Mouse (Mus musculus): ENCODE results near the gene Arhgap25. TPM values are rescaled to one million over a fixed set of nuclear protein-coding genes. Genes with fewer than 3 reads are reported as not detected.
"Not testable (repeated sequence)": the region's sequence is repeated elsewhere in the genome, so short reads cannot be mapped to it uniquely, and the experiment has no call there.

Gene Arhgap25
- 3.3 and 5.1 TPM in 2 replicates for polyA plus RNA-seq (2014; fragmentation: Nextera tagmentation; extraction: Ambion mirVana)

DNA sequence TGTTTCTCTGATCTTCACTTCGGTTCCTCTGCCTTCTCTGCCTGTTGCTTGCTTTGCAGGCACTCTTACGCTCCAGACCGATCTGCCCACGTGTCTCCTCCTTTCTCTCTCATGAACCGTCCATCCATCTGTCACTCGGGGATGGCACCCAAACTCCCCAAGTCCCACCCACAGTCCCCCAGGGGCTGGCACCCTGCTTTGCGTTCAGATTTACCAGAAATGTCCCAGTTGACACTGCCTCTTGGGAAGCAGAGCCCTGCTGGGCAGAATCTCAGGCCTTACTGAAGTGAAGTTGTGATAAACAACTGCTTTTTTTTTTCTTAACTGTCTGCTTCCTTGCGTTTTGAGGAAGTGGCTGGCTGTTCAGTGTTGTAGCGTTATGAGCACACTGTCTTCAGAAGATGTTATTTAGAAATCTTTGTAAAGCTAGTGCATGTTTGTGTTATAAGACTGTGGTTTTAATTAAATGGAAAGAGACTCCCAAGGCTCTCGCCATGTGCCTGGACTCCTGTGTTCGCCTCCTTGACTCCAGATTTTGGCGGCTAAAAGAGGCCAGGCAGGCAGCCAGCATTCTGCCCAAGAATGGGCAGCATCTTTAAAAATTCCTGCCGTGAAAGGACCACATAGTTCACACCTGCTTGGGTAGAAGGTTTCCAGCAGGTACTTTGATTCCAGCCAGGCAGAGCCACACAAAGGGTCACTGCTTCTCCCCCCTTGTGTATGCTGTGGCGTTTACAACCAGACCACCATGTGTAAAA, at the start of gene Arhgap25:
Gene Arhgap25, minus strand, starts transcription at position 307 of the 758 bp plus-strand sequence.
- Histone ChIP-seq H3K36me3 (ENCODE audit: control insufficient read depth, insufficient read depth, low read length) (no peaks in the 10 kb centered on the region), H3K4me3 (ENCODE audit: low read length) (no peak within 1 kb of the TSS), H3K9me3 (ENCODE audit: control insufficient read depth, low read length) (no peaks in the 10 kb centered on the region), H3K4me2 (replicated peaks; ENCODE audit: low read depth, low read length) (no peak within 1 kb of the TSS), H3K4me1 (ENCODE audit: control insufficient read depth, insufficient read depth, low read length) (no peaks in the 10 kb centered on the region), H3K27ac (ENCODE audit: low read depth, low read length) (no peak within 1 kb of the TSS), H3K27me3 (ENCODE audit: control insufficient read depth, insufficient read depth, low read length) (no peaks in the 10 kb centered on the region), H3K9ac (ENCODE audit: low read depth, low read length) (no peak within 1 kb of the TSS)
- 69% methylated on average over 14 of the region's 14 CpGs for WGBS
- ATAC-seq (ENCODE audit: low FRiP score, low TSS enrichment), result no peak

DNA sequence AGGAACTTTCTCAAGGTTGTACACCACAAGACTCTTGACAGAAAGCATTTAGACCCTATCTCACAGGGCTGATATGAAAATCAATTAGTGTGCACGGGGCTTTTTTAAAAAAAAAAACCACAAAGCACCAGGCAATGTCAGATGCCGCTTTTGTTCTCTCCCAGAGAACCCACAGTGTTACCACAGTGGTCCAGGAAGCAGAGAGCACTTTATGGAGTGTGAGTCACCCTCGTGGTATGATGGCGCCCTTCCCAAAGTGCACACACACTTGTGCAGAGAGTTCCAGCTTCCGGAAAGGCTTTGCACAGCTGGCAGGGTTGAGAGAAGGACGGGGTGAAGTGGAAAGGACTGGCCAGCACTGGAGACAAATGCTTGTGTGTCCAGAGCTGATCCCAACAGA, 49.4 kb upstream of the Arhgap25 start:
- no peak for ATAC-seq (ENCODE audit: low FRiP score, low TSS enrichment)
- no peaks in the 10 kb centered on the region for H3K36me3 ChIP-seq (ENCODE audit: control insufficient read depth, insufficient read depth, low read length)
- H3K9me3 ChIP-seq (ENCODE audit: control insufficient read depth, low read length), result no peaks in the 10 kb centered on the region
- no peak overlapping the region for H3K4me2 ChIP-seq (replicated peaks; ENCODE audit: low read depth, low read length)
- no peak overlapping the region for H3K9ac ChIP-seq (ENCODE audit: low read depth, low read length)
- H3K4me1 ChIP-seq (ENCODE audit: control insufficient read depth, insufficient read depth, low read length), result no peaks in the 10 kb centered on the region; the same call in 1 of the 2 replicates
- no peak overlapping the region for H3K4me3 ChIP-seq (ENCODE audit: low read length)
- no peaks in the 10 kb centered on the region for H3K27me3 ChIP-seq (ENCODE audit: control insufficient read depth, insufficient read depth, low read length)
- 68% methylated on average over 6 of the region's 6 CpGs for WGBS
- H3K27ac ChIP-seq (ENCODE audit: low read depth, low read length), result no peak overlapping the region

DNA sequence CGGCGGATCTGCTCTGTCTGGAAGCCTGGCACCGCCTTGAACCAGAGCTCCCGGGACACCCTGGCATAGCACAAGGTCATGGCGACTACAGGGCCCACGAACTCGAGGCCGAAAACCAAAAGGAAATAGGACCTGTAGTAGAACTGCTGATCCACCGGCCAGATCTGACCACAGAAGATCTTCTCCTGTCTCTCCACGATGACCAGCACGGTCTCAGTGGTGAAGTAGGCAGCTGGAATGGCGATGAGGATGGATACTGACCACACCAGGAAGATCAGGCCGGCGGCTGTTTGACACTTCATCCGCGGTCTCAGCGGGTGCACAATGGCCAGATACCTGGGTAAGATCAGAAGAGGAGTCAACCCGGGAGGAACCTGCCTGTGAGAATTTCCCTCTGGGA, 48.5 kb upstream of the Arhgap25 start:
- Histone ChIP-seq H3K9me3 (ENCODE audit: control insufficient read depth, low read length) (no peaks in the 10 kb centered on the region), H3K27me3 (ENCODE audit: control insufficient read depth, insufficient read depth, low read length) (no peaks in the 10 kb centered on the region), H3K9ac (ENCODE audit: low read depth, low read length) (no peak overlapping the region), H3K4me3 (ENCODE audit: low read length) (no peak overlapping the region), H3K4me1 (ENCODE audit: control insufficient read depth, insufficient read depth, low read length) (peaks cover 4% of the 10 kb centered on the region; the same call in 1 of the 2 replicates), H3K36me3 (ENCODE audit: control insufficient read depth, insufficient read depth, low read length) (no peaks in the 10 kb centered on the region), H3K27ac (ENCODE audit: low read depth, low read length) (no peak overlapping the region), H3K4me2 (replicated peaks; ENCODE audit: low read depth, low read length) (no peak overlapping the region)
- 91% methylated on average over 18 of the region's 18 CpGs for WGBS
- no peak for ATAC-seq (ENCODE audit: low FRiP score, low TSS enrichment)

DNA sequence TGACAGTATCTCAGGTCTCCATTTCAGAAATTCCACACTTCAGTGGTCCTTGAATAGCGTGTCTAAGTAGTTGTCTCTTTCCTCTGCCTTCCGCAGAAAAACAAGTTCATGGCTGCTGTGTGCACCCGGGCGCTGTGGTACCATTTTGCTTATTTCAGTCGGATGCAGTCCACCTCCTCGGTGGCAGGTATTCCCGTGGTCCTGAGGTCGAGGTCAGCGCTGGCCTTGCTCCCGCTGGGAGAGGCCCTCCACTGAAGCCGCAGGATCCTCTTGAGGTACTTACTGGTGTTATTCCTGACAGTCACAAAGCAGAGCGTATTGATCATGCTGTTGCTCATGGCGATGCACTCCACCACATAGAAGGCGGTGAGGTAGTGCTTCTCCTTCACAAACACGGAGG, 48.0 kb upstream of the Arhgap25 start:
- WGBS, result 75% methylated on average over 15 of the region's 15 CpGs
- no peak for ATAC-seq (ENCODE audit: low FRiP score, low TSS enrichment)
- Histone ChIP-seq H3K9me3 (ENCODE audit: control insufficient read depth, low read length) (no peaks in the 10 kb centered on the region), H3K27me3 (ENCODE audit: control insufficient read depth, insufficient read depth, low read length) (no peaks in the 10 kb centered on the region), H3K4me3 (ENCODE audit: low read length) (no peak overlapping the region), H3K4me1 (ENCODE audit: control insufficient read depth, insufficient read depth, low read length) (peaks cover 6% of the 10 kb centered on the region; the same call in 1 of the 2 replicates), H3K9ac (ENCODE audit: low read depth, low read length) (no peak overlapping the region), H3K27ac (ENCODE audit: low read depth, low read length) (no peak overlapping the region), H3K4me2 (replicated peaks; ENCODE audit: low read depth, low read length) (no peak overlapping the region), H3K36me3 (ENCODE audit: control insufficient read depth, insufficient read depth, low read length) (no peaks in the 10 kb centered on the region)

DNA sequence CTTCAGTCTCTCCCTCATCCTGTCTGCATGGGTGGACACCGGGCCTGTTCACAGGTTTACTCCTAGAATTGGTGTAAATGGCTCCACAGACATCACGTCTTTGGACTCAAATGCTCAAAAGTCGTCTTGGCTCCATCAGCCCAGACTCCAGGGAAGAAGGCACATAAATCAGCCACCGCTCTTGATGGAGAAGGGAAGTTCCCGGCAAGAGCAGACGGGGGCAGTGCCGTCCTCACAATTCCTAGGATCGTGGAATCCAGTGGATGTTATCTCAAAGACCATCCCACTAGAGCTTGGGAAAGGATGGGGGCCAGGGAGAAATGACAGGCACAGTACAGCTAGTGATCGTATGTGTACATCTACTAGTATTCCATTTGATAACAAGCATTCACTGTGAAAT, 45.2 kb upstream of the Arhgap25 start:
- Histone ChIP-seq H3K9ac (ENCODE audit: low read depth, low read length) (no peak overlapping the region), H3K27ac (ENCODE audit: low read depth, low read length) (no peak overlapping the region), H3K36me3 (ENCODE audit: control insufficient read depth, insufficient read depth, low read length) (no peaks in the 10 kb centered on the region), H3K4me1 (ENCODE audit: control insufficient read depth, insufficient read depth, low read length) (peaks cover 6% of the 10 kb centered on the region; the same call in 1 of the 2 replicates), H3K4me3 (ENCODE audit: low read length) (no peak overlapping the region), H3K27me3 (ENCODE audit: control insufficient read depth, insufficient read depth, low read length) (no peaks in the 10 kb centered on the region), H3K4me2 (replicated peaks; ENCODE audit: low read depth, low read length) (no peak overlapping the region), H3K9me3 (ENCODE audit: control insufficient read depth, low read length) (no peaks in the 10 kb centered on the region)
- no peak for ATAC-seq (ENCODE audit: low FRiP score, low TSS enrichment)
- WGBS, result 23% methylated on average over 9 of the region's 9 CpGs

DNA sequence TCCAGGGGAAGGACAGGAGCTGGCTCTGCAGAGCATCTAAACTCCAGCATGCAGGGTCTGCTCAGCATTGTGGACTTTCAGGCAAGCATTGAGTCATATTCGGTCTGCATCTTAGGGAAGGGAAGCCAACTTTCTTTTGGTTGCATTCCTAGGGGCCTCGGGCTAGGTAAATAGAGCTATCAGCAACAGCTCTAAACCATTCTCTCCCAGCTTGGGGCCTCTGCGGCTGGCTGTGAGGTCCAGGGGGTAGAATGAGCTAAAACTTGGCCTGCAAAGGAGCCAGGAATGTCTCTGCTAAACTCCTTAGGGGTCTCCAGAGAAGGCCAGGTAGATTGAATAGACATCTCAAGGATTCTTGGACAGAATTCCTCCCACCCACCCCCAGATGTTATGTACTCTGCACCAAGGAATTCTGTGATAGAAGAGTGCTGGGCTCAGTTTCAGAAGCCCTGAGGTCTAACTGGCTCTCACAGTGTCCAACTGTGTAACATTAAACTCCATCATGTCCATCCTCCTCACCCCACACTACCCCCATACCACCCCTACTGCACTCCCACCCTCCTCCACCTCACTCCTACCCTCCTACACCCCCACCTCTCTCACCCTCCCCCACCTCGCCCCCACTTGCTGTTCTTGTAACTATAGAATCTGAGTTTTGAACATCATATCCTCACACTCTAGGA, 43.7 kb upstream of the Arhgap25 start:
- H3K4me1 ChIP-seq (ENCODE audit: control insufficient read depth, insufficient read depth, low read length), result peaks cover 6% of the 10 kb centered on the region; the same call in 1 of the 2 replicates
- peak overlapping the region; percentile 59; the same call in 1 of the 2 replicates for H3K27ac ChIP-seq (ENCODE audit: low read depth, low read length)
- no peaks in the 10 kb centered on the region for H3K27me3 ChIP-seq (ENCODE audit: control insufficient read depth, insufficient read depth, low read length)
- no peak overlapping the region for H3K4me3 ChIP-seq (ENCODE audit: low read length)
- WGBS, result 20% methylated on average over 4 of the region's 4 CpGs
- H3K4me2 ChIP-seq (replicated peaks; ENCODE audit: low read depth, low read length), result no peak overlapping the region
- peak; percentile 58 for ATAC-seq (ENCODE audit: low FRiP score, low TSS enrichment)
- H3K9ac ChIP-seq (ENCODE audit: low read depth, low read length), result no peak overlapping the region
- H3K36me3 ChIP-seq (ENCODE audit: control insufficient read depth, insufficient read depth, low read length), result no peaks in the 10 kb centered on the region
- no peaks in the 10 kb centered on the region for H3K9me3 ChIP-seq (ENCODE audit: control insufficient read depth, low read length)

DNA sequence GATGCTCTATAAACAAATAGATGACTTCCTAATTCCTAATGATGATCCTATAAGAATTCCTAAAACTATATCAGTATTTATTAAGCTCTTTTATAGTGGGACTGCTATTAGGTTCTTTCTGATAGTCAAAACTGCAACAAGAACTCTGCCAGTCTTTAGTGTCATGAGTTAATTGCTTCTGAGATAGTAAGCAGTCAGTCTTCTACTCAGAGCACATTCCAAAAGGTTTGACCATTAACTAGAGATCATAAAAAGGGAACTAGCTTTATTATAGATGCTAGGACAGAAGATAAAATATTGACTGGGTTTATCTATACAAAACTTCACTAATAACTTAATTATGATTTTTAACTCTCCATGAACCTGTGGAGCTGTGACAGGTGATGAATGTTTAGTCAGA, 38.8 kb upstream of the Arhgap25 start:
- H3K27ac ChIP-seq (ENCODE audit: low read depth, low read length); H3K36me3 ChIP-seq (ENCODE audit: control insufficient read depth, insufficient read depth, low read length); H3K9me3 ChIP-seq (ENCODE audit: control insufficient read depth, low read length); H3K4me2 ChIP-seq (replicated peaks; ENCODE audit: low read depth, low read length); H3K9ac ChIP-seq (ENCODE audit: low read depth, low read length); H3K27me3 ChIP-seq (ENCODE audit: control insufficient read depth, insufficient read depth, low read length); ATAC-seq (ENCODE audit: low FRiP score, low TSS enrichment); H3K4me3 ChIP-seq (ENCODE audit: low read length): not testable (repeated sequence)
- H3K4me1 ChIP-seq (ENCODE audit: control insufficient read depth, insufficient read depth, low read length), result peaks cover 11% of the 10 kb centered on the region; the same call in 1 of the 2 replicates

DNA sequence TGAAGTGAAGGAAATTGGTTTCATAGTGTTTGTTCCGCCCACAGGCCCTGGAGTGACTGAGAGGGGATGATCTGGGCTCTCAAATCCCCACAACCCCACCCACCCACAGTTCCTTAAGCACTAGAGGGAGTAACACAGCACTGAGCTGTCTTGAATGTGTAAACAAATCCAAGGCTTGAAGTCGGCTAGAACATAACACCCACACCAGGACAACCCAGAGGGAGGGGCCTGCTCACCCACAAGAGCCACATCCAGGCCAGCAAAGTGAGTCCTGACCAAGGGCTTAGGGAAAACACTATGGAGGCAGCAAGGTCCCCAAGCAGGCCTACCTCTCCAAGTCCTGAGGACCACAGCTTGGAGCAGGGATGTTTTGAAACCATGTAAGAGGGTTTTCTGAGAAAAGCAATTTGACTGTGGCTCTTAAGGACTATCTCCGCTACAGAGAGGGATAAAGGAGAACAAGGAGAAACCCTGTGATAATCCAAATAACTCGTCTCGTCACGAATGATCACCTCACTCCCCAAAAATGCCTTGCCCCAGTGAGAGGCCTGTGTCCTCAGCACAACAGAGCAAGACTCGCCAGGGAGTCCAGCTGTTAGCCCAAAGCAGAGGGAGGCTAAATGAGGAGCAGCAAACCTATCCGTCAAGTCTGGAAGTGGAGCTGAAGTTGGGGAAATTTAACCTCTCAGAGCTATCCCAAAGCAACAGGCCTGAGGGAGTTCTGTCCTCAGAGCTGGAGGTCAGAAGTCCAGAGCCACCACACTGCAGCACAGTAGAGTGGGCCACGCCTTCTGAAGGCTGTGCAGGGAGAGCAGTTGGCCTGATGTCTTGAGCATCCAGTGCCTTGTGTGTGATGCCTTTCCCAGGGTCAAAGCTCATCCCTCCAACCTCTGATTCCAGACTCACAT, 34.9 kb upstream of the Arhgap25 start:
- Histone ChIP-seq H3K4me1 (ENCODE audit: control insufficient read depth, insufficient read depth, low read length) (peaks cover 6% of the 10 kb centered on the region; the same call in 1 of the 2 replicates), H3K9ac (ENCODE audit: low read depth, low read length) (no peak overlapping the region), H3K27me3 (ENCODE audit: control insufficient read depth, insufficient read depth, low read length) (no peaks in the 10 kb centered on the region), H3K4me2 (replicated peaks; ENCODE audit: low read depth, low read length) (no peak overlapping the region), H3K4me3 (ENCODE audit: low read length) (no peak overlapping the region), H3K9me3 (ENCODE audit: control insufficient read depth, low read length) (peaks cover 4% of the 10 kb centered on the region; the same call in 1 of the 2 replicates), H3K36me3 (ENCODE audit: control insufficient read depth, insufficient read depth, low read length) (no peaks in the 10 kb centered on the region), H3K27ac (ENCODE audit: low read depth, low read length) (peak overlapping the region; percentile 30; the same call in 1 of the 2 replicates)
- ATAC-seq (ENCODE audit: low FRiP score, low TSS enrichment), result peak; percentile 83
- WGBS, result 47% methylated on average over 9 of the region's 9 CpGs
